Mouse (Mus musculus) hindbrain, postnatal 0 days (tissue): ENCODE measurements around the gene Gadd45gip1. TPM values are rescaled to one million over a fixed set of nuclear protein-coding genes. Genes with fewer than 3 reads are reported as not detected.

Source experiments
- ATAC-seq: fragments of 200-750 bp; cut with Nextera tagmentation; 2 replicates; pipeline ENCODE4 v1.8.0; 2017; ENCODE audit warnings: mild to moderate bottlenecking, moderate TSS enrichment, moderate library complexity
- DNase-seq: peaks from one replicate; pipeline ENCODE4 v3.0.0-alpha.2; 2015; ENCODE audit warnings: low spot score
- H3K27ac ChIP-seq: fragments of 300-500 bp; sonication (generic); 2 replicates; pipeline ENCODE4 v1.5.1; 2014; ENCODE audit warnings: mild to moderate bottlenecking
- H3K27me3 ChIP-seq: fragments of 300-500 bp; sonication (generic); 2 replicates; pipeline ENCODE4 v1.6.1; 2014; ENCODE audit warnings: low read length, mixed read lengths; ENCODE audit not compliant: insufficient read depth
- H3K36me3 ChIP-seq: fragments of 300-500 bp; sonication (generic); 2 replicates; pipeline ENCODE4 v1.6.1; 2014; ENCODE audit warnings: low read length, mixed read lengths; ENCODE audit not compliant: insufficient read depth
- H3K4me1 ChIP-seq: fragments of 300-500 bp; sonication (generic); 2 replicates; pipeline ENCODE4 v1.6.1; 2014; ENCODE audit warnings: antibody characterized with exemption, low read length, mixed read lengths; ENCODE audit not compliant: insufficient read depth
- H3K4me2 ChIP-seq: fragments of 300-500 bp; sonication (generic); 2 replicates; pipeline ENCODE4 v1.6.1; 2014; ENCODE audit warnings: low read depth, mild to moderate bottlenecking, low read length, moderate library complexity, mixed read lengths
- H3K4me3 ChIP-seq: fragments of 300-500 bp; sonication (generic); 2 replicates; pipeline ENCODE4 v1.5.1; 2014; ENCODE audit warnings: low read length
- H3K9ac ChIP-seq: fragments of 300-500 bp; sonication (generic); replicated peaks from 2 replicates; pipeline ENCODE4 v1.6.1; 2014; ENCODE audit warnings: mild to moderate bottlenecking, low read length, moderate library complexity, mixed read lengths
- H3K9me3 ChIP-seq: fragments of 300-500 bp; sonication (generic); 2 replicates; pipeline ENCODE4 v1.6.1; 2016; ENCODE audit warnings: low read length, mixed read lengths
- CTCF ChIP-seq: IDR thresholded peaks from 2 replicates; pipeline ENCODE4 v1.5.1; 2016; ENCODE audit warnings: antibody characterized with exemption, control low read depth, low read depth
- WGBS: fragments of 180-500 bp; shearing (Covaris S2); extraction: QIAGEN DNeasy Blood & Tissue Kit; methylation state at CpG from one replicate; pipeline ENCODE4 v1.1.7; 2014; 5-methylcytosine and 5-hydroxymethylcytosine counted together
- polyA plus RNA-seq: library from polyadenylated mRNA; unstranded; fragments of >200 nt; fragmentation: Nextera tagmentation; extraction: Ambion mirVana; gene quantifications from 2 replicates; pipeline ENCODE4 v1.2.1, GENCODE M21; 2015
- total RNA-seq: library from RNA; depleted of rRNA; stranded (reverse); fragments of >200 nt; gene quantifications from 2 replicates; pipeline ENCODE4 v1.2.3, GENCODE M21; 2014; rRNA removed

Gadd45gip1 gene
- total RNA-seq (33.0 and 34.1 TPM in 2 replicates), polyA plus RNA-seq (43.4 and 45.3 TPM in 2 replicates)

DNA sequence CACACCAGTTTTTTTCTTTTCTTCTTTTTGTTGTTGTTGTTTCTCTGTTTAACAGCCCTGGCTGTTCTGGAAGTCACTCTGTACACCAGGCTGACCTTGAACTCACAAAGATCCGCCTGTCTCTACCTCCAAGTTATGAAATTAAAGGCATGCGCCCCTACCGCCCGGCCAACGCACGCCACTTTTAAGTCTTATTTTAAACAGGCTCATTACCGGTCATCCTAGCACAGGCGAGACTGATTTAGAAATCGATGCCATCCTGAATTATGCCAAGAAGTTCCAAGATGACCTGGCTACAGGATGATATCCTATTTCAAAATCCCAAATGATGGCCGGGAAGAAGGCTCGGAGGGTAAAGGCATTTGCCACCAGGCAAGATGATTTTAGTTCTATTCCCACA, at the start of gene Gadd45gip1:
Gene Gadd45gip1, plus strand, starts transcription at position 33 of the 400 bp plus-strand sequence.
- Histone ChIP-seq H3K4me2 (peak within 1 kb of the TSS; percentile 81), H3K36me3 (peaks cover 9% of the 10 kb centered on the region; the same call in 1 of the 2 replicates), H3K27ac (peak within 1 kb of the TSS; percentile 98), H3K4me1 (0 out of 2 replicates have a peak, but pooled peaks cover 12% of the 10 kb centered on the region), H3K9me3 (no peaks in the 10 kb centered on the region), H3K9ac (peak within 1 kb of the TSS; percentile 95), H3K27me3 (no peaks in the 10 kb centered on the region), H3K4me3 (peak within 1 kb of the TSS; percentile 93)
- TF ChIP-seq CTCF, result no peak
- ATAC-seq (no peak), DNase-seq (no peak)
- WGBS, result 82% methylated on average over 11 of the region's 11 CpGs

DNA sequence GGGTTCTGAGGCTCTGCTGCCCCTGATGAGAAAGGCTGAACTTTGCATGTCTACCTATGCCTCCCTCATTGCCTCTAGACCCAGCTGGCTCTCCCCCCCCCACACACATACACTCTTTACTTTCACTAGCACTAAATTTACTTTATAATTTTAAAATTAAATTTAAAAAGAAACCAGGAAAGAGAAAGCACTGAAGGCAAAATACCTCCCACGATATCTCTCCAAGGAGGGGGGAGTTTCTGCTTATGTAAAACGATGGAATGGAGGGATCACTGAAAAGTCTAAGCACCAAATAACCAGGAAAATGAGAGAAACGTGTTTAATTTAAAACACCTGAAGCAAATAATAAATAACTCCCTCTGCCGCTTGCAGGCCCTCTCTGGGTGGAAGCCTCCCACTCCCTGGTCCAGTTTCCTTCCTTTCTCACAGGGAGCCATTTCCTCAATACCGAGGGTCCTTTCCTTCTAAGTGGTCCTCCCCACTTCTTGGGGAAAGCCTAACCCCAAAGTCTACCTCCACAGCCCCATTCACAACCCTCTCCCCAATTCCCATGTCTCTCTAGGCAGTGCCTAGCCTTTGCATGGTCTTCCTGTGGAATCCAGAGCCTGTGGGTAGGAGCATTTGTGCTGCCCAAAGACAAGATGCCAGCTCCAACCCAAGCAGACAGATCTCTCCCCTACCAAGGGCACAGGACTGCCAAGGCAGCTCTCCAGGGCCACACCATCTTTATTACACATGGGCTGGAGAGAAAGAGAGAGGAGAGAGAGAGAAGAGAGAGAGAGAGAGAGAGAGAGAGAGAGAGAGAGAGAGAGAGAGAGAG, 49.4 kb upstream of the Gadd45gip1 start:
- Histone ChIP-seq H3K4me3 (no peak overlapping the region), H3K9ac (peak overlapping the region; percentile 28; the same call in 1 of the 2 replicates), H3K27me3 (peaks cover 13% of the 10 kb centered on the region), H3K4me2 (no peak overlapping the region), H3K4me1 (peaks cover 51% of the 10 kb centered on the region), H3K27ac (peak overlapping the region; percentile 90), H3K36me3 (no peaks in the 10 kb centered on the region), H3K9me3 (no peaks in the 10 kb centered on the region)
- DNase-seq (no peak), ATAC-seq (no peak)
- TF ChIP-seq CTCF, result no peak
- 30% methylated on average over 5 of the region's 5 CpGs for WGBS

DNA sequence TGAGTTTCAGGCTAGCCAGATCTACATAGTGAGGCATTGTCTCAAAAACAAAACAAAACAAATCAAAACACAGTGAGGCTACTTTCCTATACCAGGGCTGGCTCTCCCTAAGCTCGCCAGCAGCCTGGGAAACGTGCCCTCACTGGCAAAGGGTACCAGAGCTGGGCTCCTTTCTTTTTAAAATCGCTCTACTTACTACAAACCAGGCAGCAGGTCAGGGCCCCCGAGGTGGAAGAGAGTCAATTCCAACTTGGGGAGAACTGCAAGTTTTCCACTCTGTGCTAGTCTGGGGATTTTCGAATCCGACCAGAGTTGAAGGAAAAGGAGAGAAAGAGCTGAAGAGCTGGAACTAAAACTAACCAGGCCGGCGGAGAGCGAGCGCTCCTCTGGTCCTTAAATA, 48.6 kb upstream of the Gadd45gip1 start:
- ATAC-seq (no peak), DNase-seq (peak; percentile 42)
- no peak overlapping the region for H3K4me3 ChIP-seq
- H3K9ac ChIP-seq, result peak overlapping the region; percentile 30; the same call in 1 of the 2 replicates
- 0 out of 2 replicates have a peak overlapping the region, but pooled peaks have one; percentile 5 for H3K4me2 ChIP-seq
- TF ChIP-seq CTCF, result no peak
- H3K4me1 ChIP-seq, result peaks cover 50% of the 10 kb centered on the region
- no peaks in the 10 kb centered on the region for H3K36me3 ChIP-seq
- H3K9me3 ChIP-seq, result no peaks in the 10 kb centered on the region
- H3K27ac ChIP-seq, result peak overlapping the region; percentile 90
- WGBS, result 32% methylated on average over 10 of the region's 10 CpGs
- peaks cover 13% of the 10 kb centered on the region for H3K27me3 ChIP-seq

DNA sequence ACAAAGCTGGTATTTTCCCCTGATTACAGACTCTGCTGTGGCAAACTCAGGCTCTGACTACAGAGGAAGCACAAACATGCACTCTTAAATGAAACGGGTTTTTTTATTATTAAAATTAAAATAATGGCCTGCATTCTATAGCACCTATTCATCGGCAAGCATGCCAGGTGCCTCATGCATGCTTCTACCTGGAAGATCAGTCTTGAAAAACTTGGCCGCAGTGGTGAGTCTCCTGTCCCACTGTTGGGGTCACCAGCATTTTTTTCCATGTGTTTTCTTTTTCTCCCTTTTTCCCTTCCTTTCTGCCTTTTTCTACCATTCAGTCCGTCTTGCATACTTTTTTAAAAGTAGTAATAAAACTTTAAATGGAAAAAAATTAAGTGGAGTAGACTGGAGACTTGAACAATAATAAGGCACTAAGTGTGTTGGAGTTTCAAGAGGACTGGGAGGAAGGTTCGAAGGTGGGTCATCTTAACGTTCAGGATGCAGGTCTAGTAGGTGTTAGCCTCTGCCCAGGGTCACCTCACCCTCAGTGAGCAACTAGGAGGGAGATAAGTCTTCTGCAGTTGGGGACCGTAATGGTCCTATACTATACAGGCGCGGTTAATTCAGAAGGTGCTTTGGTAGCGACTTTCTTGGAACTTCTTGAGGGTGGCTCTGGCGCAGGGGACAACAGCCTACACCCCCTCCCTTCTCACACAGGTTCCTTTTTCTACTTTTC, 48.0 kb upstream of the Gadd45gip1 start:
- no peak for TF ChIP-seq CTCF
- Histone ChIP-seq H3K27me3 (peaks cover 13% of the 10 kb centered on the region), H3K36me3 (no peaks in the 10 kb centered on the region), H3K9me3 (no peaks in the 10 kb centered on the region), H3K4me3 (no peak overlapping the region), H3K4me1 (peaks cover 51% of the 10 kb centered on the region), H3K4me2 (peak overlapping the region; percentile 53), H3K27ac (peak overlapping the region; percentile 90), H3K9ac (peak overlapping the region; percentile 50; the same call in 1 of the 2 replicates)
- ATAC-seq, result no peak
- DNase-seq, result no peak
- 26% methylated on average over 11 of the region's 11 CpGs for WGBS

DNA sequence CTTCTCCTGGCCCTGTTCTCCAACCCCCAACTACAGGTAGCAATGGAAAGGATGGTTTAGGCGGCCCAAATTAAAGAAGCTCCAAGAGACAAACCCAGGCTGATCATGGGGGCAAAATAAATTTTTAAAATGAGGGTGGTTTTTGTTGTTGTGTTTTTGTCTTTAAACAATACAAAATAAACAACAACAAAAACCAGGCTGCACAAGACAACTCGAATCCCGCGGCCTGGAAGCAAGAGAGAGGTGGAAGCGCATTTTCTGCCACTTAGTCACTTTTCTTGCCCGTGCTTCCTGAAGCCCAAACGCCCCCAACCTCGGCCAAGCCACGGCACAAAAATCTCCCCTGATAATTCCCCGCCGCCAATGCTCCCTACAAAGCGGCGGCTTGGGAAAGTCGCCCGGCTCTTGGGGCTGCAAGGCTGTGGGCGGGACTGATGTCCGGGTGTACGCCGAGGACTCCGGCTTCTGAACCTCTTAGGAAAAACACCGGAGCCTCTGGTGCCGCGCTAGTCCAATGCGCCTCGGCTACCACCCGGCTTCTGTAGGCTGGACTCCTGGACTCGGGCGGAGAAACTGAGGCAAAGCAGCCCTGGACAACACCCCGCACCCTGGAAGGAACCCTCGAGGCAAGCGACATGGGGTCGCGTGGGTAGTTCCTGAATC, 47.3 kb upstream of the Gadd45gip1 start:
- peak overlapping the region; percentile 53 for H3K4me2 ChIP-seq
- TF ChIP-seq CTCF, result no peak
- peaks cover 48% of the 10 kb centered on the region for H3K4me1 ChIP-seq
- peak overlapping the region; percentile 25 for H3K4me3 ChIP-seq
- H3K9ac ChIP-seq, result peak overlapping the region; percentile 50
- WGBS, result 5% methylated on average over 33 of the region's 33 CpGs
- H3K36me3 ChIP-seq, result no peaks in the 10 kb centered on the region
- DNase-seq, result peak; percentile 52
- no peaks in the 10 kb centered on the region for H3K9me3 ChIP-seq
- H3K27me3 ChIP-seq, result peaks cover 8% of the 10 kb centered on the region
- H3K27ac ChIP-seq, result peak overlapping the region; percentile 90
- ATAC-seq, result no peak
